Mouse (Mus musculus) erythroblast, embryonic 14.5 days (primary cell): ENCODE measurements around the gene Dab2ip.

ENCODE experiments used
- GATA1 ChIP-seq: IDR thresholded peaks from 2 replicates; pipeline ENCODE4 v1.6.1; 2012; ENCODE audit warnings: low read length, inconsistent platforms, mixed read lengths
- TAL1 ChIP-seq: IDR thresholded peaks from 3 replicates; pipeline ENCODE4 v1.6.1; 2012; ENCODE audit warnings: low read length, inconsistent platforms, mixed read lengths

GRCm38 (mm10) chr2:35673181-35673580 lies 115.1 kb downstream of the Dab2ip start:
- TF ChIP-seq TAL1, result no peak
- TF ChIP-seq GATA1, result no peak
